Mouse (Mus musculus) embryonic facial prominence, embryonic 12.5 days (tissue): ENCODE data around the gene Nuak2. TPM values are rescaled to one million over a fixed set of nuclear protein-coding genes. Genes with fewer than 3 reads are reported as not detected.

ENCODE experiments used
- ATAC-seq: fragments of 200-750 bp; cut with Nextera tagmentation; 2 replicates; pipeline ENCODE4 v1.8.0; 2017; ENCODE audit not compliant: insufficient number of reproducible peaks, insufficient read depth, low FRiP score, low TSS enrichment
- H3K27ac ChIP-seq: fragments of 300-500 bp; sonication (generic); 2 replicates; pipeline ENCODE4 v1.5.1; 2016; ENCODE audit warnings: mild to moderate bottlenecking
- H3K27me3 ChIP-seq: fragments of 300-500 bp; sonication (generic); 2 replicates; pipeline ENCODE4 v1.6.1; 2016; ENCODE audit warnings: mild to moderate bottlenecking, moderate library complexity
- H3K36me3 ChIP-seq: fragments of 300-500 bp; sonication (generic); 2 replicates; pipeline ENCODE4 v1.6.1; 2016; ENCODE audit warnings: mild to moderate bottlenecking
- H3K4me1 ChIP-seq: fragments of 300-500 bp; sonication (generic); 2 replicates; pipeline ENCODE4 v1.6.1; 2016
- H3K4me2 ChIP-seq: fragments of 300-500 bp; sonication (generic); replicated peaks from 2 replicates; pipeline ENCODE4 v1.6.1; 2016; ENCODE audit warnings: mild to moderate bottlenecking, moderate library complexity
- H3K4me3 ChIP-seq: fragments of 300-500 bp; sonication (generic); 2 replicates; pipeline ENCODE4 v1.5.1; 2016; ENCODE audit warnings: mild to moderate bottlenecking
- H3K9ac ChIP-seq: fragments of 300-500 bp; sonication (generic); 2 replicates; pipeline ENCODE4 v1.6.1; 2016; ENCODE audit warnings: mild to moderate bottlenecking, moderate library complexity
- H3K9me3 ChIP-seq: fragments of 300-500 bp; sonication (generic); 2 replicates; pipeline ENCODE4 v1.6.1; 2016; ENCODE audit warnings: mild to moderate bottlenecking, moderate library complexity
- WGBS: fragments of 180-500 bp; shearing (Covaris S2); methylation state at CpG from one replicate; pipeline ENCODE4 v1.1.7; 2016; 5-methylcytosine and 5-hydroxymethylcytosine counted together
- polyA plus RNA-seq: library from polyadenylated mRNA; unstranded; fragments of >200 nt; fragmentation: Nextera tagmentation; extraction: Ambion mirVana; gene quantifications from 2 replicates; pipeline ENCODE4 v1.2.1, GENCODE M21; 2016

Nuak2 gene
- polyA plus RNA-seq, 1 experiment from 2014 or later, result 6.3 TPM

DNA sequence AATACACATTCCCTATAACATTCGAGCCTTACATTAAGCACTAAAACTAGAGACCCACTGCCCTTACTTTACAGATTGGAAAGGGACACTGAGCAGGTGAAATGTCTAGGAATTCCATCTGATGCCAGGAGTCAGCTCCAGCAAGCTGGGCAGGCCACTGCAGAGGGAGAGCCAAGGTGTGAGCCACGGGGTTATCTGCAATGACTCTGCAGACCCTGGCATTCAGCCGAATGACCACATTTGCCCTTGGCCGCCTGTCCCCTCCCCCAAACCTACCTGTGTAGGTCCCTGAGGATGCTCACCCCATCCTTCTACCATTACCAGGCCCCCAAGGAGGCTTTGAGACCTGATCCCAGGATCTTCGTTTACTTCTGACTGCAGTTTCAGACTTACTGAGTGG lies 16.2 kb upstream of the Nuak2 start:
- no peaks in the 10 kb centered on the region for H3K9me3 ChIP-seq
- 0 out of 2 replicates have a peak overlapping the region, but pooled peaks have one; percentile 100 for H3K4me2 ChIP-seq
- H3K4me3 ChIP-seq, result no peak overlapping the region
- no peak for ATAC-seq
- H3K27ac ChIP-seq, result no peak overlapping the region
- no peak overlapping the region for H3K9ac ChIP-seq
- peaks cover 53% of the 10 kb centered on the region for H3K27me3 ChIP-seq
- no peaks in the 10 kb centered on the region for H3K36me3 ChIP-seq
- H3K4me1 ChIP-seq, result 0 out of 2 replicates have a peak, but pooled peaks cover 6% of the 10 kb centered on the region
- 75% methylated on average over 5 of the region's 5 CpGs for WGBS

DNA sequence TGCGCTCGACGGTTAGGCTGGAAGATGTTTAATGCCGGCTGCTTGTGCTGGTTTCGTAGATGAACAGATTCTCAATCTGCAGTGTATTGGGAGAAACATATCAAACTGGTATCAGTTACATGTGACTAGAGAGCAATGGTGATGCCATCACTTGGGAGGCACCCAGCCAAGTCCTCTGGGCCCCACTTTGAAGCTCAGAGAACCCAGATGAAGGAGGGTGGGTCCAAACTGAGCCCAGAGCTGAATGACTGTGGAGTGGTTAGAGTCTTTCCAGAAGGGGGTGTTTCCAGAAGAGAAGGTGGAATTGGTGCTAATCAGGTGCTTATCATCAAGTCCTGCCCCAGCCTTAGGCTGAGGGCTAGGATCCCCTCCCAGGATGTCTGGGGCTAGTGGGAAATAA lies 14.7 kb upstream of the Nuak2 start:
- H3K4me2 ChIP-seq, result no peak overlapping the region
- no peak overlapping the region for H3K9ac ChIP-seq
- 92% methylated on average over 5 of the region's 5 CpGs for WGBS
- H3K27me3 ChIP-seq, result peaks cover 47% of the 10 kb centered on the region
- H3K4me3 ChIP-seq, result no peak overlapping the region
- H3K4me1 ChIP-seq, result 0 out of 2 replicates have a peak, but pooled peaks cover 6% of the 10 kb centered on the region
- no peak overlapping the region for H3K27ac ChIP-seq
- no peaks in the 10 kb centered on the region for H3K36me3 ChIP-seq
- ATAC-seq, result no peak
- H3K9me3 ChIP-seq, result no peaks in the 10 kb centered on the region

GRCm38 (mm10) chr1:132302341-132302866 lies 13.5 kb upstream of the Nuak2 start:
- H3K9me3 ChIP-seq, result no peaks in the 10 kb centered on the region
- WGBS, result 84% methylated on average over 9 of the region's 9 CpGs

DNA sequence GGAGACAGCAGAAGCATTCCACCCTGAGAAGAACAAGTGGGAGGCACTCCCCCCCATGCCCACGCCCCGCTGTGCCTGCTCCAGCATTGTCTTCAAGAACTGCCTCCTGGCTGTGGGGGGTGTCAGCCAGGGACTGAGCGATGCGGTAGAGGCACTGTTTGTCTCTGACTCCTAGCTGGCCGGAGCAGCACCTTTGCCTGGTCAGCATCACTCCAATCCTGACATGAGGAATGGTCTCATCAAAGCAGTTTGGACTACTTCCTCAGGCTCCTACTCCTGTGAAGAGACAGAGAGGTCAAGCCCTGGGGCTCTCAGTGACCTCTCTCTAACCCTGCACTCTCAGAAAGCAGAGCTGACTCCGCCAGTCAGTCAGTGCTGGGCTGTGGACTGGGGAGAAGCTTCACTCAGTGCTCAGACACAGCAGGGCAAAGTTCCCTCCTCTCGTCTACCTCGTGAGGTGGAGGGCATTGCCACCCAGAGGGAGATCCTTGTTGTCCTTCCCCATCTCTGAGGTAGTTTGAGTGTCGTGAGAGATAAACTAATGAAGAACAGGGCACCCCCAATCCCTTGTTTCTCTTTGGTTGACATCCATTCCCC lies 11.2 kb upstream of the Nuak2 start:
- no peaks in the 10 kb centered on the region for H3K4me1 ChIP-seq
- H3K9ac ChIP-seq, result no peak overlapping the region
- no peak for ATAC-seq
- H3K4me2 ChIP-seq, result no peak overlapping the region
- no peaks in the 10 kb centered on the region for H3K36me3 ChIP-seq
- H3K27ac ChIP-seq, result no peak overlapping the region
- no peaks in the 10 kb centered on the region for H3K9me3 ChIP-seq
- 22% methylated on average over 9 of the region's 9 CpGs for WGBS
- no peak overlapping the region for H3K4me3 ChIP-seq
- H3K27me3 ChIP-seq, result peaks cover 14% of the 10 kb centered on the region

More at GRCm38 (mm10) chr1:132302341-132302866, 13.5 kb upstream of the Nuak2 start:
- Histone ChIP-seq H3K4me3 (no peak overlapping the region), H3K9ac (no peak overlapping the region), H3K4me2 (no peak overlapping the region), H3K27me3 (peaks cover 37% of the 10 kb centered on the region), H3K36me3 (no peaks in the 10 kb centered on the region), H3K4me1 (0 out of 2 replicates have a peak, but pooled peaks cover 6% of the 10 kb centered on the region), H3K27ac (no peak overlapping the region)
- ATAC-seq, result no peak

DNA sequence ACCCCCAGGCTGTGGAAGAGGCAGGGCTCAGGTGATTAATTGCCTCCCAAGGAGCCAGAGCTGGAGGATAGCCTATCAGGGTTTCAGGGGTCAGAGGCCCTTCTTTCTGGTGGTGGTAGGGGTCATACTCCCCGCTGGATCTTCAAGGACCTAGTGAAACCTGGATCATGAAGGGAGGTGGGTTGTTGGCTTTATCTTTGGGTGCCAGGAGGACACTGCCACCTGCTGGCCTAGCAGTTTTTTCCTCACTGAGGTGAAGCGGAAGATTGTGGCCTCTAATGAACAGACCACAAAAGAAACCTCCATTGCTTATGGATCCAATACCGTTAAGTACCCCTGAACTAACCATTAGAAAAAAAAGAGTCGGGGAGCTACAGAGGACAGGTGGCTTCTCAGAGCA lies 9.8 kb upstream of the Nuak2 start:
- ATAC-seq, result no peak
- Histone ChIP-seq H3K9me3 (no peaks in the 10 kb centered on the region), H3K36me3 (no peaks in the 10 kb centered on the region), H3K4me3 (no peak overlapping the region), H3K4me2 (no peak overlapping the region), H3K4me1 (no peaks in the 10 kb centered on the region), H3K27me3 (peaks cover 5% of the 10 kb centered on the region; the same call in 1 of the 2 replicates), H3K9ac (no peak overlapping the region), H3K27ac (no peak overlapping the region)
- WGBS, result 48% methylated on average over 4 of the region's 4 CpGs

GRCm38 (mm10) chr1:132306808-132307207 lies 9.1 kb upstream of the Nuak2 start:
- no peak overlapping the region for H3K4me3 ChIP-seq
- 18% methylated on average over 4 of the region's 4 CpGs for WGBS
- no peaks in the 10 kb centered on the region for H3K36me3 ChIP-seq
- no peaks in the 10 kb centered on the region for H3K27me3 ChIP-seq
- ATAC-seq, result no peak
- H3K4me1 ChIP-seq, result no peaks in the 10 kb centered on the region
- no peak overlapping the region for H3K27ac ChIP-seq
- H3K9me3 ChIP-seq, result no peaks in the 10 kb centered on the region
- H3K4me2 ChIP-seq, result no peak overlapping the region
- H3K9ac ChIP-seq, result no peak overlapping the region

GRCm38 (mm10) chr1:132307962-132308361 lies 8.0 kb upstream of the Nuak2 start:
- whole genome bisulfite sequencing, result 84% methylated on average over 6 of the region's 6 CpGs
- no peaks in the 10 kb centered on the region for H3K4me1 ChIP-seq

DNA sequence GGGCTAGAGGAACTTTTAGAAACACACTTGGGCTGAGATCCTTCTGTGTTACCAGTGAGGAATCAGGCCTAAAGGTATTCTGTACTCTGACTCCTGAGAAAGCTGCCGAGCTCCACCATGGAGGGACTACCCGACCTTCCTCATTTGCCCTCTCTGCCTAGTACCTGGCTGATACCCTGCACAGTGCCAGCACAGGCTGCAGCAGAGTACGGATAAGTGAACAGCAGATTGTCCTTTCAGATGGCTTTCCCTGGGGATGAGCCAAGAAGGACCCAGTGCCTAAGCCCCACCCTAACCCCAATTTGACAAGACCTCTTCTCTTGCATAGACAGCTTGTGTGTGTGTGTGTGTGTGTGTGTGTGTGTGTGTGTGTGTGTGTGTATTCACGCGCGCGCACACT lies 7.3 kb upstream of the Nuak2 start:
- no peak overlapping the region for H3K27ac ChIP-seq
- H3K27me3 ChIP-seq, result no peaks in the 10 kb centered on the region
- 90% methylated on average over 7 of the region's 7 CpGs for WGBS
- H3K9ac ChIP-seq, result no peak overlapping the region
- H3K9me3 ChIP-seq, result no peaks in the 10 kb centered on the region
- ATAC-seq, result no peak
- H3K4me1 ChIP-seq, result no peaks in the 10 kb centered on the region
- H3K4me3 ChIP-seq, result no peak overlapping the region
- H3K36me3 ChIP-seq, result no peaks in the 10 kb centered on the region
- no peak overlapping the region for H3K4me2 ChIP-seq

More at GRCm38 (mm10) chr1:132307962-132308361, 8.0 kb upstream of the Nuak2 start:
- no peak for ATAC-seq
- H3K27me3 ChIP-seq, result no peaks in the 10 kb centered on the region
- H3K36me3 ChIP-seq, result no peaks in the 10 kb centered on the region
- no peak overlapping the region for H3K27ac ChIP-seq
- no peak overlapping the region for H3K4me3 ChIP-seq
- H3K9ac ChIP-seq, result no peak overlapping the region
- H3K4me2 ChIP-seq, result no peak overlapping the region
- no peaks in the 10 kb centered on the region for H3K9me3 ChIP-seq

GRCm38 (mm10) chr1:132310754-132311153 lies 5.2 kb upstream of the Nuak2 start:
- Histone ChIP-seq H3K9me3 (no peaks in the 10 kb centered on the region), H3K4me3 (no peak overlapping the region), H3K4me1 (no peaks in the 10 kb centered on the region), H3K9ac (no peak overlapping the region), H3K27ac (no peak overlapping the region), H3K36me3 (no peaks in the 10 kb centered on the region), H3K27me3 (peaks cover 10% of the 10 kb centered on the region; the same call in 1 of the 2 replicates), H3K4me2 (no peak overlapping the region)
- WGBS, result 63% methylated on average over 7 of the region's 7 CpGs
- no peak for ATAC-seq

DNA sequence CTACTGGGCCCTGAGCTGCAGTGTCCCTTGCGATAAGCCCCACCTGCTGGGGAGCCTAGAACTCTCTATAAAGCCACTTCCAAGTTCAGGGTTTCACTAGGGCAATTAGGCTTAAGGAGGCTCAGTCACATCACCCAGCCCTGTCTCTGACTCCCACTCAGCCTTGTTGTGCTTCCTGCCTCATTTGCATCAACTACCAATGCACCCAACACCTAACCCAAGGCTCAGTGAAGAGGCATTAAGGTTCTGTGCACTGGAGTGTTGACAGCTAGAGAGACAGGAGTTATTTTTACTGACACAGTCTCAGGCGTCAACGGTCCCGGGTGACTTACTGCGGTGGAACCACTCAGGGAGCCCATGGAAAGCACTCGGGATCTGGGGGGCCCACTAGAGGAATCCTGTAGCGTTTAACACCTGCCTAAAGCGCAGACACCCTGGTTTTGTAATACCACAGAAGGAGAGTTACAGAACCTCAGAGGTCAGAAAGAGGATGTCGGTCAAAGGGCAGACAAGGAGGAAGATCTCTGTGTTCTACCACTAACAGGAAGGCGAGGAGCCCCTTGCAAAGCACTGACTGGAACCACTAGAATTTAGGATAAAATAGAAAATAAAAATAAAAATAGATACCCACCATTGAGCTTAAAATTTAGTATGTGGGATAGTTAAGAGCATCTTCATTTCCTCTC lies 4.6 kb upstream of the Nuak2 start:
- Histone ChIP-seq H3K4me3 (no peak overlapping the region), H3K4me2 (no peak overlapping the region), H3K27ac (no peak overlapping the region), H3K9me3 (no peaks in the 10 kb centered on the region), H3K36me3 (no peaks in the 10 kb centered on the region), H3K9ac (no peak overlapping the region), H3K27me3 (peaks cover 15% of the 10 kb centered on the region), H3K4me1 (no peaks in the 10 kb centered on the region)
- no peak for ATAC-seq
- WGBS, result 74% methylated on average over 10 of the region's 10 CpGs

DNA sequence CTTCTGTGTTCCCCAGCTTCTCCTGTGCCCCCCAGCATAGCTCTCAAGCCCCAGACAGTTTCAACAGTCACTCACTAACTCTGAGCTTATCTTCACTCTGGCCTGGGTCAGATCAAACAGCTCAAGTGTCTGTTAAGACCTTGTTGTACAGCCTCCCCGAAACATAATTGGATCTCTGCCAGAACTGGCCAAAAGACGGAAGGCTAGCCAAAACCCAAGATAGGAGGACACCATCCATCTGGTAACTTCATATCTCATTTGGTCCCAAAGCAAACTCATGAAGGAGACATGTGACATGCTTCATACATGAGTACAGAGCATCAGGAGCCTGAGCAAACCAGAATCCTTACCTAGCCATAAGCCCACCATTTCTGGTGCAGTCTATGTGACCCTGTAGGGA lies 3.9 kb upstream of the Nuak2 start:
- no peak overlapping the region for H3K4me2 ChIP-seq
- H3K4me1 ChIP-seq, result no peaks in the 10 kb centered on the region
- no peak overlapping the region for H3K27ac ChIP-seq
- H3K36me3 ChIP-seq, result no peaks in the 10 kb centered on the region
- no peak overlapping the region for H3K4me3 ChIP-seq
- H3K9me3 ChIP-seq, result no peaks in the 10 kb centered on the region
- H3K27me3 ChIP-seq, result peaks cover 22% of the 10 kb centered on the region
- no peak for ATAC-seq
- H3K9ac ChIP-seq, result no peak overlapping the region
- 70% methylated on average over 2 of the region's 2 CpGs for WGBS

GRCm38 (mm10) chr1:132312703-132313102 lies 3.2 kb upstream of the Nuak2 start:
- Histone ChIP-seq H3K9me3 (no peaks in the 10 kb centered on the region), H3K4me1 (no peaks in the 10 kb centered on the region), H3K36me3 (no peaks in the 10 kb centered on the region), H3K27ac (no peak overlapping the region), H3K4me2 (no peak overlapping the region), H3K4me3 (no peak overlapping the region), H3K9ac (no peak overlapping the region), H3K27me3 (peaks cover 29% of the 10 kb centered on the region)
- 65% methylated on average over 3 of the region's 3 CpGs for WGBS
- ATAC-seq, result no peak
